Mouse (Mus musculus) ES-Bruce4 (cell line): ENCODE data around the gene Olfr1008.
"Not testable (repeated sequence)": the region's sequence is repeated elsewhere in the genome, so short reads cannot be mapped to it uniquely, and the experiment has no call there.

Source experiments
- EP300 ChIP-seq: IDR thresholded peaks from 2 replicates; pipeline ENCODE4 v1.6.1; 2011; ENCODE audit warnings: low read depth, low read length; ENCODE audit not compliant: insufficient read depth
- POLR2A ChIP-seq: IDR thresholded peaks from one replicate; pipeline ENCODE4 v1.8.1; 2011; ENCODE audit warnings: low read length; ENCODE audit not compliant: insufficient read depth

GRCm38 (mm10) chr2:85710680-85711079 lies 21.4 kb downstream of the Olfr1008 start:
- TF ChIP-seq POLR2A, EP300: not testable (repeated sequence)
